Mouse (Mus musculus): ENCODE measurements around the gene Slc9a4. TPM values are rescaled to one million over a fixed set of nuclear protein-coding genes. Genes with fewer than 3 reads are reported as not detected.
"Not testable (repeated sequence)": the region's sequence is repeated elsewhere in the genome, so short reads cannot be mapped to it uniquely, and the experiment has no call there.

Slc9a4 gene
- total RNA-seq, 2 experiments from 2014 or later, result 22.5 to 23.3 TPM

DNA sequence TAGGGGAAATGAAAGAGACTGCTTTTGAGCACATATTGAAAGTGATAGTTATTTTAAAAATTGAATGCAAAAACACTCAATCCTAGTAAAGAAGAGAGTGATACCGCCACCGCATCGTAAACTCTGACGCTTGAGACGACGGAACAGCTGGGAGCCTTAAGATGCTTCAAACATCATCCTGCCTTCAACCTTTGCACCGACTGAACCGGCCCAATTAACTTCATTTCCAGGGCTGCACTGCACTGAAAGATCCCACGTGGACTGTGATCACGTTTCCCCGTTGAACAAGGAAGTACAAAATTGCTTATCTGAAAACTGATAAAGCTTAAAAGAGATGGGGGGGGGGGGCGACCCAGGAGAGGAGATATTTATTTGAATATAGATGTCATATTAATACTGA, 79.1 kb downstream of the Slc9a4 start:
- H3K27ac ChIP-seq, result no peak overlapping the region
- no peak for DNase-seq (ENCODE audit: low spot score in 2 of 2)
- no peak overlapping the region for H3K4me3 ChIP-seq
- no peak for TF ChIP-seq CTCF (conservative IDR thresholded peaks at IDR 0.05)

DNA sequence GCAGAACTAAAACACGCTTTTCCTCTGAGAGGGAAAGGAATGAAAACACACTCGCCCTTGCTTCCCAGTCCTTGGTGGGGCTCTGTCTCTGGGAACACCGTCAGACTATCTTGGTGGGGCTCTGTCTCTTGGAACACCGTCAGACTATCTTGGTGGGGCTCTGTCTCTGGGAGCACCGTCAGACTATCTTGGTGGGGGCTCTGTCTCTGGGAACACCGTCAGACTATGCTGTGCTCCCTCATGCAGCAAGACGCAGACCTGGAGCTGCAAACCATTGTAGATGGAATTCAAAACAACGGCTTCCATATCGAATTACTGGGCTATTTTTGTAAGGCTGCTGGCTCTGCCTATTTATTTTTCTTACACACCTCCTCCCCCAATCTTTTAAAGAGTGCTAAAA, 79.6 kb downstream of the Slc9a4 start:
- H3K27ac ChIP-seq, result no peak overlapping the region
- no peak for DNase-seq (ENCODE audit: low spot score in 2 of 2)
- no peak for TF ChIP-seq CTCF (conservative IDR thresholded peaks at IDR 0.05)
- H3K4me3 ChIP-seq, result no peak overlapping the region

DNA sequence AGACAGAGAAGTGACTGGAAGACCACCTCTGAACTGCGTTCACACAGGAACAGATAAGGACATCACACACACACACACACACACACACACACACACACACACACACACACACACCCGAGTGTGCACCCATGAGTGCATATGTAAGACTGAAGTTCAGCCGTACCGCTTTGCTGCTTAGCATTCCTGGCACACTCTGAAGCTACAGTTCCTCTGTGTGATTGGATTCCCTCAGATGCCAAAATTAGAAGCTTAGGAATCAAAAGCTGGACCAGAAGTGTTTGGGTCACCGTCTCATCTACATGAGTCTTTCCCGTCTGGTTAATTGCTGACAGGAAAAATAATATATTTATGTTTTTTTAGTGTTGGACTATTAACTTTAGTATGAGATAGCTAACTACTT, 81.0 kb downstream of the Slc9a4 start:
- Histone ChIP-seq H3K4me3 (no peak overlapping the region), H3K27ac (no peak overlapping the region)
- no peak for TF ChIP-seq CTCF (conservative IDR thresholded peaks at IDR 0.05)
- no peak for DNase-seq (ENCODE audit: low spot score in 2 of 2)

DNA sequence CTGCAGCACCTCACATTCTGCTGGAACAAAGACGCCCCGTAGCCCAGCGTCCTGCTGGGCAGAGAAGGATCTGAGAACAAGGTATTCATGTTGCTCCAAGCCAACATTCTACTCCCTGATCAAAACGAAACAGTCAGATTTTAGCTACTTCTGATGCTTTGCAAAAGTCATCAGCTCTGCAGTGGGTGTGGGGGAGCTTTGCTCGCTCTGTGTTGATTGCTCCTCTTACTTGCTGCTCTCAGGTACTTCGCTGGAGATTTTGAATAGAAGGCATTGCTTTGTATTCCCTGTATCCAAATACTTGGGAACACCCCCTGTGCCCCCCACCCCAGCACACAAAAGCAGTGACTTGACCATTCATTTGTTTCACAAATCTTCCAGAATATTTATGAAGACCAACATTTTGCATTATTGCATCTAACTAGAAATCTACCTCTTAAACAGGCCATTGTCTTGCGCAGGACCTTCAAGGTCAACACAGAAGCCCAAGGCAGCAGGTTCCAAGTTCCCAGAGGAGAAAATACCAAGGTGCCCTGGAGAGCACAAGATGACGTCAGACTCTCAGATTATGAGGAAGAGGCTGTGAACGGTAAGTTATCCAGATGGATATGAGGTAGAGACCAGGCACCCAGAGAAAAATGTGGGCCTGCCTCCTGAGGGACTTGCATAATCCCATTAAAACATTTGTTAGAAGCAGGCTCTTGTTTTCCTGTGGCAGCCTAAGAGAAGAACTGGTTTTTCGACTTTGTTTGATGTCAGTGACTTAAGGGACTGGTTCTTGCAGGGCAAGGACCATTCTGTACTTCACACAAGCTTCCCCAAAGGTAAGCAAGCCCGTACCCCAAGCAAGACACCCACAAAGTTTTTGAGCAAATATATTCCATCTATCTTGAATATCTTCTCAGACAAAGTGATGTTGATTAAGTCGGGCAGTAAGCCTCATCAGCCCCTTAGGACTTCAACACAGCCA, 85.8 kb downstream of the Slc9a4 start:
- no peak overlapping the region for H3K27ac ChIP-seq
- H3K4me3 ChIP-seq, result no peak overlapping the region
- TF ChIP-seq CTCF (conservative IDR thresholded peaks at IDR 0.05), result no peak
- DNase-seq (ENCODE audit: low spot score in 2 of 2), result no peak

DNA sequence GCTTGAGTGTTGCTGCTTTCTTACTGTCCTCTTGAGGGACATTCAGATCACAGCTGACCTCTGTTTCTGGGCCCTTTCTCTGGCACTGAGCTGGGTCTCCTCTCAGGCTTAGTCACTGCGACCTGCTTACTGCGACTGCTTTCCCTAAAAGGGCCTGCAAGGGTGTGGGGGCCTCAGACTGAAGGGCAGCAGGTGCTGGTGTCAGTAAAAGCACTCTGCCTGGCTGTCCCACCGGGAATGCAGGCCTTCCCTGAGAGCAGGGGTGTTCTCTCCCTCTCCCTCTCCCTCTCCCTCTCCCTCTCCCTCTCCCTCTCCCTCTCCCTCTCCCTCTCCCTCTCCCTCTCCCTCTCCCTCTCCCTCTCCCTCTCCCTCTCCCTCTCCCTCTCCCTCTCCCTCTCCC, 87.6 kb downstream of the Slc9a4 start:
- H3K4me3 ChIP-seq; H3K27ac ChIP-seq; DNase-seq (ENCODE audit: low spot score in 2 of 2): not testable (repeated sequence)

DNA sequence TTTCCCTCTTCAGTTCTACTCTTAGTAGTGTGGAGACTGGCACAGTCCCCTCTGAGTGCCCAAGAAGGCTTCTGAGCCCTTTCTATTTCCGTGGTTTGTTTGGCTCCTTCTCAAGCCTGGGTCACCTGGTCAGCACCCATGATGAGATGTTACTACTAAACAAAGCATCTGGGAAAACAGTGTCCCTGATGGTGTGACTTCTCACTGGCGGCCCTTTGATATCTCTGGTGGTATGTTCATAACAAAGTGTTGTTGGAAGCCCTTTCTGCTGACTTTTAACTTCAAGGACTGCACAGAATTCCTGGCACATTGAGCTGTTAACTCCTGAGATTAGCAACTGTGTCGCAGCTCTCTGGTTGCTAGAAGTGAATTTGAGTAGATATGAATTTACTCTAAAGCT, 90.1 kb downstream of the Slc9a4 start:
- DNase-seq (ENCODE audit: low spot score in 2 of 2), result no peak
- Histone ChIP-seq H3K27ac (no peak overlapping the region), H3K4me3 (no peak overlapping the region)
- TF ChIP-seq CTCF (conservative IDR thresholded peaks at IDR 0.05), result no peak

DNA sequence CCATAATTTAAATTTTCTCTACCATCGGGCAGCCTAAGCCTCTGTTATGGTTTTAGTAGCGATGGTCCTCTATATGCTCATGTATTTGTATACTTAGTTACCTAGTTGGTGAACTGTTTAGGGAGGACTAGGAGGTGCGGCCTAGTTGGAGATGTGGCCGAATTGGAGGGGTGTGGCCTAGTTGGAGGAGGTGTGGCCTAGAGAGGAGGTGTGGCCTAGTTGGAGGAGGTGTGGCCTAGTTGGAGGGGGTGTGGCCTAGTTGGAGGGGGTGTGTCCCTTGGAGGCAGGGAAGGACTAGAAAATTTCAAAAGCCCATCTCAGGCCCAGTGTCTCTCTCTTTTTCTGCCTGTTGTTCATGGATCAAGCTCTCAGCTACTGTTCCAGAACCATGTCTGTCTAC, 91.6 kb downstream of the Slc9a4 start:
- TF ChIP-seq CTCF (conservative IDR thresholded peaks at IDR 0.05), result no peak
- Histone ChIP-seq H3K27ac (no peak overlapping the region), H3K4me3 (no peak overlapping the region)
- DNase-seq (ENCODE audit: low spot score in 2 of 2), result no peak

DNA sequence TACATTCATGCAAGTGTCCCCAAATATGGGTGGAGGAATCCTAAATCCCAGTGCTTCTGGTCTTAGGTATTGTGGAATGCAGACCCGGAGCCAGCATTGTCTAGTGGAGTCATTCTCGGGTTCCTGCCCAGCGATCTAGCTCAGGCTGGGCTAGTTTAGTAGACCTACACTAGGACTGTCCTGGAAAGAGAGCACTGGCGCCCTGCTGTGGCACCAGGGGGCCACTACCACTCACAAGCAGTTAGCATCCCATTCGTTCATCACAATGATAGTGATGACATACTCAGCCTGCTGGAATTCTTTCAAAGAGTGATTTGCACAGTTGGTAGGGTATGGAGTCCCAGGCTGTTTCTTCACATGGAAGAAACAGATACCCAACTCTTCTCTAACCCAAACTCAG, 97.4 kb downstream of the Slc9a4 start:
- H3K4me3 ChIP-seq, result no peak overlapping the region
- no peak for DNase-seq (ENCODE audit: low spot score in 2 of 2)
- peak; percentile 54 for TF ChIP-seq CTCF (conservative IDR thresholded peaks at IDR 0.05)
- no peak overlapping the region for H3K27ac ChIP-seq

Other genes starting within 250 kb of the Slc9a4 start
- under 1 TPM in 1 of 2 experiments, not detected in 1; 0.10 TPM for gene Il1rl1, start 150.5 kb upstream of the Slc9a4 start, total RNA-seq (2021)
- gene Il18r1, start 114.5 kb upstream of the Slc9a4 start, total RNA-seq (2021), result not detected
- under 1 TPM; 0.07 to 0.20 TPM for gene Il18rap, start 64.7 kb upstream of the Slc9a4 start, total RNA-seq (2021)
- gene Slc9a2, start 100.5 kb downstream of the Slc9a4 start, total RNA-seq (2021), result 10 to 100 TPM; 26.0 to 28.2 TPM
- 1 to 10 TPM; 5.2 to 5.3 TPM for gene Mfsd9, start 210.6 kb downstream of the Slc9a4 start, total RNA-seq (2021)
- gene Tmem182, start 225.5 kb downstream of the Slc9a4 start, total RNA-seq (2021), result under 1 TPM in 1 of 2 experiments, not detected in 1; 0.20 TPM

Measured in layer of hippocampus, adult 2 months (tissue).